In genomic region chr7:79272789-79273718, GRCm38 (mm10) we compare ENCODE assay signal across 8 mouse cellular contexts. TPM values are rescaled to one million over a fixed set of nuclear protein-coding genes. Genes with fewer than 3 reads are reported as not detected.
DNase-seq lines count a peak whose midpoint lies in the region; ATAC-seq lines count a peak whose summit lies in the region.

Gene Abhd2, plus strand, starts transcription at chr7:79273199.

- DNase-seq in Muller cell, postnatal 12 days (ENCODE audit: inconsistent ontology term): peak; percentile 99
- DNase-seq in cerebellum, adult 9-11 months: peak; percentile 99
- peak; percentile 100 for DNase-seq in frontal cortex, adult 2 months (ENCODE audit: extremely low spot score in 1 of 2, low spot score in 1 of 2)
- DNase-seq in hindbrain, embryonic 11.5 days (ENCODE audit: low spot score): peak; percentile 99
- peak; percentile 100 for DNase-seq in layer of hippocampus, postnatal 10 days (ENCODE audit: low spot score in 2 of 2)
- DNase-seq in lung, postnatal 10 days: peak; percentile 100
- peak; percentile 100 for DNase-seq in ovary, postnatal 36 days (ENCODE audit: low spot score)
- DNase-seq in thymus, postnatal 25 days: peak; percentile 100

- peak; percentile 100 for ATAC-seq in hindbrain, embryonic 11.5 days (ENCODE audit: low FRiP score)

- H3K27ac ChIP-seq in hindbrain, embryonic 11.5 days (ENCODE audit: low read depth, low read length): peak within 1 kb of the TSS; percentile 81

- H3K4me3 ChIP-seq in hindbrain, embryonic 11.5 days (ENCODE audit: low read depth, low read length): peak within 1 kb of the TSS; percentile 86

- H3K36me3 ChIP-seq in hindbrain, embryonic 11.5 days (ENCODE audit: control insufficient read depth, insufficient read depth, low read length): no peaks in the 10 kb centered on the region

- H3K4me2 ChIP-seq in hindbrain, embryonic 11.5 days (replicated peaks; ENCODE audit: low read depth, low read length): peak within 1 kb of the TSS; percentile 80

- no peaks in the 10 kb centered on the region for H3K9me3 ChIP-seq in hindbrain, embryonic 11.5 days (ENCODE audit: control insufficient read depth, low read length)

- H3K4me1 ChIP-seq in hindbrain, embryonic 11.5 days (replicated peaks; ENCODE audit: control insufficient read depth, insufficient read depth, low read length): no peaks in the 10 kb centered on the region

- WGBS in hindbrain, embryonic 11.5 days: under 1% methylated on average over 54 of the region's 54 CpGs

- H3K27me3 ChIP-seq in hindbrain, embryonic 11.5 days (ENCODE audit: control insufficient read depth, insufficient read depth, low read length): no peaks in the 10 kb centered on the region

- peak within 1 kb of the TSS; percentile 79 for H3K9ac ChIP-seq in hindbrain, embryonic 11.5 days (ENCODE audit: low read depth, low read length)

RNA-seq across cellular contexts. Expression of gene Abhd2, which starts in this region (rescaled TPM):
- polyA plus RNA-seq in frontal cortex, adult 2 months (2012; rRNA removed): 38.6 and 39.2 TPM in 2 replicates
- 12.1 and 12.2 TPM in 2 replicates for polyA plus RNA-seq in hindbrain, embryonic 11.5 days (2014; fragmentation: Nextera tagmentation; extraction: Ambion mirVana)
- 100 to 1,000 TPM in 1 of 2 experiments, 10 to 100 TPM in 1; 93.4 to 101 TPM for total RNA-seq in layer of hippocampus, postnatal 10 days (2021)

Comparison
In these comparisons a context has a peak if more than half of its experiments do, and no peak if none do; other contexts are left out.
1. Peak in every context shown above with its lines: DNase-seq, ATAC-seq, H3K4me3 ChIP-seq and H3K27ac ChIP-seq.